Mouse (Mus musculus): Measurements from ENCODE around the gene Mkln1. TPM values are rescaled to one million over a fixed set of nuclear protein-coding genes. Genes with fewer than 3 reads are reported as not detected.

The Mkln1 gene
- polyA plus RNA-seq, 1 experiment from 2014 or later, result 214 TPM

Other genes starting within 250 kb of the Mkln1 start
- gene Podxl, start 165.2 kb downstream of the Mkln1 start, polyA plus RNA-seq (2015; fragmentation: Nextera tagmentation; extraction: Ambion mirVana), result 76.8 and 80.4 TPM in 2 replicates

Measured in kidney, embryonic 16.5 days (tissue).